Comparison of ENCODE assay signal across 17 mouse cellular contexts in genomic region chr17:30279684-30280083, GRCm38 (mm10).
DNase-seq lines count a peak whose midpoint lies in the region; ATAC-seq and TF ChIP-seq lines count a peak whose summit lies in the region.
"Had no signal": no experiment of that assay in that cellular context is flagged by ENCODE, and none has a peak within 500 bp of the region (broad histone marks: within the 10 kb centered on the region; RNA-seq: fewer than 3 reads in every experiment).

No protein-coding gene starts in this region.

- H3K27ac ChIP-seq in hindbrain, embryonic 11.5 days (ENCODE audit: low read depth, low read length) = no peak overlapping the region
- H3K27ac ChIP-seq in hindbrain, postnatal 0 days = no peak overlapping the region
- peak overlapping the region; percentile 27; the same call in 1 of the 2 replicates for H3K27ac ChIP-seq in forebrain, embryonic 12.5 days
- peak overlapping the region; percentile 63 for H3K27ac ChIP-seq in hindbrain, embryonic 13.5 days
- H3K27ac ChIP-seq in kidney, adult 2 months (ENCODE audit: insufficient read depth, low read depth, low read length) = no peak overlapping the region
- H3K27ac ChIP-seq: limb, embryonic 12.5 days; liver, embryonic 14.5 days had no signal

- H3K27me3 ChIP-seq in hindbrain, embryonic 11.5 days (ENCODE audit: control insufficient read depth, insufficient read depth, low read length) = no peaks in the 10 kb centered on the region
- no peaks in the 10 kb centered on the region for H3K27me3 ChIP-seq in hindbrain, postnatal 0 days (ENCODE audit: insufficient read depth, low read length)
- peaks cover 38% of the 10 kb centered on the region for H3K27me3 ChIP-seq in forebrain, embryonic 12.5 days
- H3K27me3 ChIP-seq in hindbrain, embryonic 13.5 days = no peaks in the 10 kb centered on the region
- no peaks in the 10 kb centered on the region for H3K27me3 ChIP-seq in kidney, adult 2 months (replicated peaks; ENCODE audit: control insufficient read depth, insufficient read depth, low read length)
- H3K27me3 ChIP-seq: limb, embryonic 12.5 days had no signal

- no peaks in the 10 kb centered on the region for H3K36me3 ChIP-seq in hindbrain, embryonic 11.5 days (ENCODE audit: control insufficient read depth, insufficient read depth, low read length)
- no peaks in the 10 kb centered on the region for H3K36me3 ChIP-seq in hindbrain, postnatal 0 days (ENCODE audit: insufficient read depth, low read length)
- no peaks in the 10 kb centered on the region for H3K36me3 ChIP-seq in forebrain, embryonic 12.5 days (replicated peaks)
- H3K36me3 ChIP-seq in hindbrain, embryonic 13.5 days = 0 out of 2 replicates have a peak, but pooled peaks cover 1% of the 10 kb centered on the region
- H3K36me3 ChIP-seq in kidney, adult 2 months (ENCODE audit: control insufficient read depth, insufficient read depth, low read length) = no peaks in the 10 kb centered on the region
- H3K36me3 ChIP-seq: limb, embryonic 12.5 days had no signal

- TF ChIP-seq CTCF in hindbrain, postnatal 0 days (IDR thresholded peaks at IDR 0.05; ENCODE audit: low read depth) = no peak
- no peak for TF ChIP-seq CTCF in kidney, adult 2 months (conservative IDR thresholded peaks at IDR 0.05; ENCODE audit: insufficient read depth, insufficient read length, low read depth, low read length)

- no peaks in the 10 kb centered on the region for H3K9me3 ChIP-seq in hindbrain, embryonic 11.5 days (ENCODE audit: control insufficient read depth, low read length)
- no peaks in the 10 kb centered on the region for H3K9me3 ChIP-seq in hindbrain, postnatal 0 days (ENCODE audit: low read length)
- H3K9me3 ChIP-seq in forebrain, embryonic 12.5 days = no peaks in the 10 kb centered on the region
- H3K9me3 ChIP-seq in hindbrain, embryonic 13.5 days = no peaks in the 10 kb centered on the region
- H3K9me3 ChIP-seq: limb, embryonic 12.5 days; megakaryocyte, embryonic 14.5 days had no signal

- DNase-seq in hindbrain, embryonic 11.5 days (ENCODE audit: low spot score) = peak; percentile 25
- no peak for DNase-seq in hindbrain, postnatal 0 days (ENCODE audit: low spot score)
- peak; percentile 49 for DNase-seq in retina, embryonic 14.5 days (ENCODE audit: low spot score)
- no peak for DNase-seq in kidney, postnatal 14 days
- no peak for DNase-seq in kidney, adult 2 months
- DNase-seq: cerebellum, postnatal 10 days; kidney, adult 11 months; kidney, postnatal 10 days; right cerebral cortex, adult 18-20 months; spleen, adult 18-20 months; thymus, adult 2 months had no signal

- H3K4me3 ChIP-seq in hindbrain, embryonic 11.5 days (ENCODE audit: low read depth, low read length) = no peak overlapping the region
- no peak overlapping the region for H3K4me3 ChIP-seq in hindbrain, postnatal 0 days (ENCODE audit: low read length)
- no peak overlapping the region for H3K4me3 ChIP-seq in forebrain, embryonic 12.5 days (replicated peaks)
- H3K4me3 ChIP-seq in hindbrain, embryonic 13.5 days = no peak overlapping the region
- H3K4me3 ChIP-seq in kidney, adult 2 months (ENCODE audit: insufficient read depth, low read depth, low read length) = no peak overlapping the region
- H3K4me3 ChIP-seq: limb, embryonic 12.5 days had no signal

- TF ChIP-seq POLR2A in kidney, adult 2 months (IDR thresholded peaks at IDR 0.05; ENCODE audit: low read depth, low read length) = no peak

- ATAC-seq in hindbrain, embryonic 11.5 days (ENCODE audit: low FRiP score) = no peak
- ATAC-seq in hindbrain, postnatal 0 days = no peak
- ATAC-seq in forebrain, embryonic 12.5 days (ENCODE audit: low FRiP score) = peak; percentile 55; the same call in 1 of the 2 replicates
- ATAC-seq in hindbrain, embryonic 13.5 days (ENCODE audit: low FRiP score) = no peak

- 37% methylated on average over 5 of the region's 5 CpGs for WGBS in hindbrain, embryonic 11.5 days
- 21% methylated on average over 5 of the region's 5 CpGs for WGBS in hindbrain, postnatal 0 days
- 5% methylated on average over 5 of the region's 5 CpGs for WGBS in forebrain, embryonic 12.5 days
- 27% methylated on average over 5 of the region's 5 CpGs for WGBS in hindbrain, embryonic 13.5 days
- 83% methylated on average over 5 of the region's 5 CpGs for WGBS in kidney, adult 2 months

- no peak overlapping the region for H3K4me2 ChIP-seq in hindbrain, embryonic 11.5 days (replicated peaks; ENCODE audit: low read depth, low read length)
- H3K4me2 ChIP-seq in hindbrain, postnatal 0 days (ENCODE audit: low read depth, low read length) = no peak overlapping the region
- H3K4me2 ChIP-seq in forebrain, embryonic 12.5 days = no peak overlapping the region
- H3K4me2 ChIP-seq in hindbrain, embryonic 13.5 days = no peak overlapping the region
- H3K4me2 ChIP-seq: heart, embryonic 11.5 days; limb, embryonic 12.5 days had no signal

- peaks cover 11% of the 10 kb centered on the region; the same call in 1 of the 2 replicates for H3K4me1 ChIP-seq in hindbrain, embryonic 11.5 days (replicated peaks; ENCODE audit: control insufficient read depth, insufficient read depth, low read length)
- 0 out of 2 replicates have a peak, but pooled peaks cover 16% of the 10 kb centered on the region for H3K4me1 ChIP-seq in hindbrain, postnatal 0 days (ENCODE audit: insufficient read depth, low read length)
- peaks cover 25% of the 10 kb centered on the region for H3K4me1 ChIP-seq in forebrain, embryonic 12.5 days
- peaks cover 22% of the 10 kb centered on the region for H3K4me1 ChIP-seq in hindbrain, embryonic 13.5 days (replicated peaks)
- H3K4me1 ChIP-seq in kidney, adult 2 months (ENCODE audit: control insufficient read depth, insufficient read depth, low read length) = 0 out of 2 replicates have a peak, but pooled peaks cover 5% of the 10 kb centered on the region

- no peak overlapping the region for H3K9ac ChIP-seq in hindbrain, embryonic 11.5 days (ENCODE audit: low read depth, low read length)
- no peak overlapping the region for H3K9ac ChIP-seq in hindbrain, postnatal 0 days (replicated peaks; ENCODE audit: low read length)
- H3K9ac ChIP-seq in forebrain, embryonic 12.5 days = no peak overlapping the region
- no peak overlapping the region for H3K9ac ChIP-seq in hindbrain, embryonic 13.5 days
- H3K9ac ChIP-seq: limb, embryonic 12.5 days; liver, embryonic 14.5 days had no signal

Comparison
In these comparisons a context has a peak if more than half of its experiments do, and no peak if none do; other contexts are left out.
1. DNase-seq: peak in hindbrain, embryonic 11.5 days (single experiment) and retina, embryonic 14.5 days (single experiment); none in hindbrain, postnatal 0 days (single experiment), kidney, postnatal 14 days (single experiment) and kidney, adult 2 months (single experiment).
2. H3K27ac ChIP-seq: peak in forebrain, embryonic 12.5 days (single experiment) and hindbrain, embryonic 13.5 days (single experiment); none in hindbrain, embryonic 11.5 days (single experiment), hindbrain, postnatal 0 days (single experiment) and kidney, adult 2 months (single experiment).